Mouse (Mus musculus) E14TG2a.4 (cell line): ENCODE data around the gene Tlr6.

Experiments
- H3K27me3 ChIP-seq: 2 replicates; pipeline ENCODE4 v1.6.1; 2014; ENCODE audit warnings: low read length, control low read depth; ENCODE audit not compliant: insufficient read depth
- H3K36me3 ChIP-seq: 2 replicates; pipeline ENCODE4 v1.6.1; 2014; ENCODE audit warnings: low read length, control low read depth; ENCODE audit not compliant: insufficient read depth
- H3K4me1 ChIP-seq: replicated peaks from 2 replicates; pipeline ENCODE4 v1.6.1; 2014; ENCODE audit warnings: low read depth, low read length, control low read depth
- H3K4me3 ChIP-seq: replicated peaks from 2 replicates; pipeline ENCODE4 v1.5.1; 2014; ENCODE audit warnings: mild to moderate bottlenecking, low read length
- H3K9me3 ChIP-seq: 2 replicates; pipeline ENCODE4 v1.6.1; 2014; ENCODE audit warnings: low read length, control low read depth
- CTCF ChIP-seq: conservative IDR thresholded peaks from 2 replicates; pipeline ENCODE4 v1.5.1; 2014; ENCODE audit warnings: low read length
- NANOG ChIP-seq: IDR thresholded peaks from 2 replicates; pipeline ENCODE4 v1.6.1; 2014; ENCODE audit warnings: borderline replicate concordance, low read length, mixed read lengths
- POU5F1 ChIP-seq: IDR thresholded peaks from 2 replicates; pipeline ENCODE4 v1.6.1; 2014; ENCODE audit warnings: low read length, borderline replicate concordance

The Tlr6 gene

GRCm38 (mm10) chr5:64985971-64986370 lies 26.1 kb upstream of the Tlr6 start:
- Histone ChIP-seq H3K27me3 (no peaks in the 10 kb centered on the region), H3K4me1 (no peaks in the 10 kb centered on the region), H3K36me3 (no peaks in the 10 kb centered on the region), H3K9me3 (no peaks in the 10 kb centered on the region), H3K4me3 (no peak overlapping the region)
- TF ChIP-seq NANOG (no peak), POU5F1 (no peak)

DNA sequence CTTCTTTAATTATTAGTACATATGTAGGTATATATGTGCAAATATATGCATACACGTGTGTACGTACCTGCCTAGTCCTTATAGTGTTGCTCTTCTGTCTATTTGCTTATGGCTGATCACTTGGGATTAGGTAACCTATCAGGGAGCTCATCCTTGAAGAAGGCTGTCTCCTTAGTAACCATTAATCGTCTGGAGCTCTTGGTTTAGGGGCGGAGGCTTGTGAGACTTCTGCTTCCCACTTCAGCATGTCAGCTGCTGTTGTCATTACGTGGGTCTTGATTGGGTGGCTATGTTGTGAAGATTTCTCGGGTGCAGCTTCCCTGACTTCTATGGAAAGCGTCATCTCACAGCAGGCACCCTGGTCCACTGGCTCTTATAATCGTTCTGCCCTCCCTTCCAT lies 17.2 kb upstream of the Tlr6 start:
- H3K36me3 ChIP-seq = no peaks in the 10 kb centered on the region
- H3K4me1 ChIP-seq = peaks cover 8% of the 10 kb centered on the region
- H3K4me3 ChIP-seq = no peak overlapping the region
- H3K9me3 ChIP-seq = no peaks in the 10 kb centered on the region
- TF ChIP-seq NANOG = no peak
- TF ChIP-seq CTCF = no peak
- TF ChIP-seq POU5F1 = no peak
- H3K27me3 ChIP-seq = peaks cover 7% of the 10 kb centered on the region; the same call in 1 of the 2 replicates

GRCm38 (mm10) chr5:64975121-64975520 lies 15.2 kb upstream of the Tlr6 start:
- H3K4me3 ChIP-seq = no peak overlapping the region
- H3K4me1 ChIP-seq = peaks cover 15% of the 10 kb centered on the region
- no peak for TF ChIP-seq NANOG
- no peak for TF ChIP-seq POU5F1
- TF ChIP-seq CTCF = no peak
- H3K9me3 ChIP-seq = no peaks in the 10 kb centered on the region
- no peaks in the 10 kb centered on the region for H3K36me3 ChIP-seq
- H3K27me3 ChIP-seq = peaks cover 24% of the 10 kb centered on the region

DNA sequence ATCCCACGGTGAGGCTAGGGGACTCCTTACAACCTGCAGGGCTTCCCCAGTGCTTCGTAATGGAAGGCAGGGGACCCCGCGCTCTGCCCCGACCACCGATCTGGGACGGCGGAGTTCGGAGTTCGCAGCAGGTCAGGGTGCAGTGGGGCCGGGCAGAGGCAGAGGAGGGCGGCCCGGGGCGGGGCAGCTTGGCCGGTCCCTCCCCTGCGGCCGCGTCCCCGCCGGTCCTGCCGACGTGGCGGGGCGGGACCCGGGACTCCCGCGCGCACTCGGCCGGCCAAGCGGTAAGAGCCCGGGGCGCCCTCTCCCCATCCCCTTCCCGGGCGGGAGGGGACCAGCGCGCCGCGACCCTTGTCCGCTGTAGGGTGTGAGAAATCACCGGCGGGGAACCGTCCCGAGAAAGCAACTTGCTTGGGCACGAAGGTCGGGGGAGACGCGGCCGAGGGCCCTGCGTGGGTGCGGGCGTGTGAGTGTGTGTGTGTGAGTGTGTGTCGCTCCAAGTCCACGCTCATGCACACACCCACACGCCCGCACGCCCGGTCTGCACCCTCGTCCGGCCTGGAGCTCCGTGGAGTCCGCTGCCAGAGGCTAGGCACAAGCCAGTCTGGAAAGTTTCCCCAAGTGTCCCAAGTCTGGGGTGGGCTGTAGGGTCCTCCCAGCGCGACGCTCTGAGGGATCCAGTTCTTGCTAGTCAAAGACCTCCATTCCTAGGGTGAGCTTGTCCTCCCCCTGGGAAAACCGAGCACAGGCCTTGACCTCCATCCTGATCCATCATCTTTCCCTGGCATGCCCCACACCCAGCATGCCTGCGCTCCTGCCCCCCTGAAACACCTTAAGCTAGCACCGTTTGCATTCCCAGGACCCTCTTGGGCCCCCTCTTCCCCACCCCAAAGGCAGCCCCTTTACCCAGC lies 10.2 kb upstream of the Tlr6 start, which contains the start of gene Fam114a1:
Gene Fam114a1, plus strand, starts transcription at position 211 of the 911 bp plus-strand sequence.
- Histone ChIP-seq H3K4me1 (peaks cover 31% of the 10 kb centered on the region), H3K9me3 (no peaks in the 10 kb centered on the region), H3K27me3 (peaks cover 35% of the 10 kb centered on the region), H3K4me3 (peak within 1 kb of the TSS; percentile 83), H3K36me3 (no peaks in the 10 kb centered on the region)
- no peak for TF ChIP-seq NANOG
- TF ChIP-seq CTCF = no peak
- TF ChIP-seq POU5F1 = no peak

- Histone ChIP-seq H3K9me3 (no peaks in the 10 kb centered on the region), H3K36me3 (no peaks in the 10 kb centered on the region), H3K4me3 (peak overlapping the region; percentile 83), H3K27me3 (peaks cover 35% of the 10 kb centered on the region), H3K4me1 (peaks cover 31% of the 10 kb centered on the region)
- no peak for TF ChIP-seq POU5F1
- TF ChIP-seq NANOG = no peak
- TF ChIP-seq CTCF = no peak
Measured at GRCm38 (mm10) chr5:64968961-64969860, 9.3 kb upstream of the Tlr6 start.

DNA sequence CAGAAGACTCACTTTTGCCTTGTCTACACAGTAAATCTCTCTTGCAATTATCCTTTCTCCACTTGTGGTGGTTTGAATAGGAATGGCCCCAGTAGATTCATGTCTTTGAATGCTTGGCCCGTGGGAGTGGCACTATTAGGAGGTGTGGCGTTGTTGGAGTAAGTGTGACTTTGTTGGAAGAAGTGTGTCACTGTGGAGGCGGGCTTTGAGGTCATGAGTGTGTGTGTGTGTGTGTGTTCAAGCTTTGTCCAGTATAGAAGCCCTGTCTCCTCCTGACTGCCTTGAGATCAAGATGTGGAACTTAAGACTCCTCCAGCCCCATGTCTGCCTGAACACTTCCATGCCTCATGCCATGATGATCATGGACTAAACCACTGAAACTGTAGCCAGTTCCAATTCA lies 3.8 kb upstream of the Tlr6 start:
- Histone ChIP-seq H3K9me3 (no peaks in the 10 kb centered on the region), H3K27me3 (0 out of 2 replicates have a peak, but pooled peaks cover under 1% of the 10 kb centered on the region), H3K4me1 (peaks cover 14% of the 10 kb centered on the region), H3K36me3 (no peaks in the 10 kb centered on the region), H3K4me3 (no peak overlapping the region)
- TF ChIP-seq NANOG (no peak), POU5F1 (no peak), CTCF (no peak)

GRCm38 (mm10) chr5:64963271-64963670 lies 3.4 kb upstream of the Tlr6 start:
- TF ChIP-seq CTCF = no peak
- TF ChIP-seq NANOG = no peak
- TF ChIP-seq POU5F1 = no peak
- H3K4me3 ChIP-seq = no peak overlapping the region
- peaks cover 11% of the 10 kb centered on the region for H3K4me1 ChIP-seq
- H3K36me3 ChIP-seq = no peaks in the 10 kb centered on the region
- no peaks in the 10 kb centered on the region for H3K9me3 ChIP-seq
- H3K27me3 ChIP-seq = no peaks in the 10 kb centered on the region

GRCm38 (mm10) chr5:64960857-64961391 lies 1.0 kb upstream of the Tlr6 start:
- no peak for TF ChIP-seq NANOG
- TF ChIP-seq CTCF = no peak
- no peak for TF ChIP-seq POU5F1
- H3K4me3 ChIP-seq = no peak overlapping the region
- H3K36me3 ChIP-seq = no peaks in the 10 kb centered on the region
- H3K4me1 ChIP-seq = no peaks in the 10 kb centered on the region
- H3K9me3 ChIP-seq = no peaks in the 10 kb centered on the region
- no peaks in the 10 kb centered on the region for H3K27me3 ChIP-seq
